Mouse (Mus musculus) hindbrain, embryonic 11.5 days (tissue): ENCODE measurements around the gene Rab3gap1. TPM values are rescaled to one million over a fixed set of nuclear protein-coding genes. Genes with fewer than 3 reads are reported as not detected.
A peak's percentile ranks its signal among the peaks of the same experiment; 100 is the strongest.

Experiments
- ATAC-seq: fragments of 200-750 bp; cut with Nextera tagmentation; 2 replicates; pipeline ENCODE4 v1.8.0; 2017; ENCODE audit warnings: mild to moderate bottlenecking, moderate TSS enrichment, moderate library complexity; ENCODE audit not compliant: low FRiP score
- DNase-seq: peaks from one replicate; pipeline ENCODE4 v3.0.0-alpha.2; 2015; ENCODE audit warnings: low spot score
- H3K27ac ChIP-seq: fragments of 300-500 bp; sonication (generic); 2 replicates; pipeline ENCODE4 v1.5.1; 2014; ENCODE audit warnings: mild to moderate bottlenecking, low read depth, low read length
- H3K27me3 ChIP-seq: fragments of 300-500 bp; sonication (generic); 2 replicates; pipeline ENCODE4 v1.6.1; 2014; ENCODE audit warnings: mild to moderate bottlenecking, low read length, moderate library complexity, mixed read lengths; ENCODE audit not compliant: control insufficient read depth, insufficient read depth
- H3K36me3 ChIP-seq: fragments of 300-500 bp; sonication (generic); 2 replicates; pipeline ENCODE4 v1.6.1; 2014; ENCODE audit warnings: mild to moderate bottlenecking, low read length, moderate library complexity, mixed read lengths; ENCODE audit not compliant: control insufficient read depth, insufficient read depth
- H3K4me1 ChIP-seq: fragments of 300-500 bp; sonication (generic); replicated peaks from 2 replicates; pipeline ENCODE4 v1.6.1; 2014; ENCODE audit warnings: low read length, mixed read lengths; ENCODE audit not compliant: control insufficient read depth, insufficient read depth
- H3K4me2 ChIP-seq: fragments of 300-500 bp; sonication (generic); replicated peaks from 2 replicates; pipeline ENCODE4 v1.6.1; 2014; ENCODE audit warnings: mild to moderate bottlenecking, low read depth, low read length
- H3K4me3 ChIP-seq: fragments of 300-500 bp; sonication (generic); 2 replicates; pipeline ENCODE4 v1.5.1; 2014; ENCODE audit warnings: low read depth, low read length
- H3K9ac ChIP-seq: fragments of 300-500 bp; sonication (generic); 2 replicates; pipeline ENCODE4 v1.6.1; 2014; ENCODE audit warnings: low read depth, low read length
- H3K9me3 ChIP-seq: fragments of 300-500 bp; sonication (generic); 2 replicates; pipeline ENCODE4 v1.6.1; 2016; ENCODE audit warnings: low read length; ENCODE audit not compliant: control insufficient read depth
- WGBS: fragments of 180-500 bp; shearing (Covaris S2); extraction: QIAGEN DNeasy Blood & Tissue Kit; methylation state at CpG from one replicate; pipeline ENCODE4 v1.1.7; 2014; 5-methylcytosine and 5-hydroxymethylcytosine counted together
- polyA plus RNA-seq: library from polyadenylated mRNA; unstranded; fragments of >200 nt; fragmentation: Nextera tagmentation; extraction: Ambion mirVana; gene quantifications from 2 replicates; pipeline ENCODE4 v1.2.1, GENCODE M21; 2014

The Rab3gap1 gene
- polyA plus RNA-seq, 1 experiment from 2014 or later = 15.3 TPM

DNA sequence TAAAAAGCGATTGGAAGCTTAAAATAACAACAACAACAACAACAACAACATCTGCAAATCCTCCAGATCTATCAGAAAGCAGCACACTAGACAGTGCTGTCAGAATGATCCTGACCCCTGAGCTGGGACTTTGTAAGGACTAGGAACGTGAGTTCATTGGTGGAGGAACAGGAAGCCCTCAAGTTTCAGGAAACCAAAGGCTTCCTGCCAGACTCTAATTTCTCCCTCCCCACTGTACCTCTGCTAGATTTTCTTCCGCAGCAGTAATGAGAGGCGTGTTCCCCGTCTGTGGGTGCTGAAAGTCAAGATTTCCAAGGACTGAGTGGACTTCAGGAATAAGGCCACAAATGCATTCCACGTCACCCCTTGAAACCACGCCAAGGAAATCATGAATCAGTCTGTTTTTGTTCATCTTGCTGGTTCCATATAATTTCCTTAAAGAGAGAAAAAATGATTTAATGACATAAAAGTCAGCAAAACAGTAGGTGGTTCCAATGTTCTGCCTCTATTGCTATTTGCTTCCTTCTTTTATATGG is 18.4 kb upstream of the Rab3gap1 start:
- Histone ChIP-seq H3K9me3 (no peaks in the 10 kb centered on the region), H3K9ac (no peak overlapping the region), H3K27ac (no peak overlapping the region), H3K27me3 (no peaks in the 10 kb centered on the region), H3K4me1 (no peaks in the 10 kb centered on the region), H3K4me3 (no peak overlapping the region), H3K36me3 (no peaks in the 10 kb centered on the region), H3K4me2 (no peak overlapping the region)
- DNase-seq (no peak), ATAC-seq (no peak)
- WGBS = 87% methylated on average over 7 of the region's 7 CpGs

DNA sequence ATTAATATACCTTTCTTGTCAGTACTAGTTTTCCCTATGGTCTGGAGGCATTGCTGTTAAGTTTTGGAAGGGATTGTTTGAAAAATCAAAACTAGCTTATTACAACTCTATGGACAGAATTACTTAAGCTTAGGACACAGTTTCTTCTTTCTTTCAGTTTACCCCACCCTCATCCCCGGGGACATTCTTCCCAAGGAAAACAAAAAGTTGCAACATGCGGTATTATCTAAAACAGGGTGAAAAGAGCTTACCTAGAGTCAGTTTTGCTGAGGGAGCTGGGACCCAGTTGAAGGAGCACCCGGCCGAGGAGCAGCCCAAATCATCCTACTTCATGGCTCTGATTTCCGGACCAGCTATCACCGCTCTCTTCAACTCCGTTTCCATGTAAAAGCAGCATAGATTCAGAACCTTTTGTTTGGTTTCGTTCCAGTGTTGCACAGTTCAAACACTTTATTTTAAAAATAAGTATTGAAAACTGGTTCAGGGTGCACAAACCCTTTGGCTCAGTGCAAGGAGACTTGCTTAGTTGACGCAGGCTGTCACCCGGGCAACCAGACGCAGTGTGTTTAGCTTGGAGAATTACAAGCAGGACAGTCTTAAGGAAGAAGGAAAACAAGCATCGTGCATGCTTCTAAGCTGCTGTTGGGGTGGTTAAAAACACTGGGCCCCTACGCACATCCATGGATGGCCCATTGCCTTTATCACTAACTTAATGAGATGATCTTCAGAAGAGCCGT is 13.9 kb upstream of the Rab3gap1 start, which contains the start of gene Map3k19:
Map3k19 (minus strand) TSS at position 546 of the 737 bp plus-strand sequence.
- Histone ChIP-seq H3K9ac (no peak within 1 kb of the TSS), H3K4me3 (no peak within 1 kb of the TSS), H3K4me1 (no peaks in the 10 kb centered on the region), H3K36me3 (no peaks in the 10 kb centered on the region), H3K4me2 (no peak within 1 kb of the TSS), H3K27me3 (no peaks in the 10 kb centered on the region), H3K9me3 (no peaks in the 10 kb centered on the region), H3K27ac (no peak within 1 kb of the TSS)
- ATAC-seq (no peak), DNase-seq (no peak)
- 76% methylated on average over 14 of the region's 14 CpGs for WGBS

DNA sequence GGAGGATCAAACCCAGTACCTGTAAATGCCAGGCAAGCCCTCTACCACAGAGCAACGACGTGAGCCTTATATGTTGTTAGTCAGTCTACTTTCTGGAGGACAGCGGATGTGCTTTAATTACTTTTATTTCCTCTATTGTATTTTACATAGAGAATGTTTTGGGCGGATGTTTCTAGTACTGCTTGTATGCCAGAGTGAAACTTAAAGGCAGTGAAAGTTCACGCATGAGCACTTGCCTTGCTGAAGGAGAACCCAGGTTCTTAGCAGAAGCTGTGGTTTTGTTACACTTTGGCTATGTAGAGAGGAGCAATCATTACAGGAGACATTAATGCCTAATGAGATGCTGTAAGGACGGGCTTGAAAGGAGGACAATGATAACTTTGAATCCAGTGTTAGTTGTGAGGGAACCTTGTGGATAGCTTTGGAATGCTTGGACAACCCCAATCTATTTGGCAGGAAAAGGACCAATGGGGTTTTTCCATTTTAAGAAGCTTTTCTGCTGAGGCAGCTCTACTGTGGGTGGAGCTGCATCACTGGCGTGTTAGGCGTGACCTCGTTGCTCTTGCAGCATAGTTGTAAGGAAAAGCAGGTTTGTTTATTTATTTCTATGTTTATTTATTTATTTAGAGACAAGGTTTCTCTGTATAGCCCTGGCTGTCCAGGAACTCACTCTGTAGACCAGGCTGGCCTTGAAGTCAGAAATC is 9.5 kb upstream of the Rab3gap1 start:
- Histone ChIP-seq H3K36me3 (no peaks in the 10 kb centered on the region), H3K4me1 (no peaks in the 10 kb centered on the region), H3K27me3 (no peaks in the 10 kb centered on the region), H3K9me3 (no peaks in the 10 kb centered on the region), H3K4me3 (no peak overlapping the region), H3K27ac (no peak overlapping the region), H3K4me2 (no peak overlapping the region), H3K9ac (no peak overlapping the region)
- no peak for DNase-seq
- WGBS = 87% methylated on average over 9 of the region's 9 CpGs
- no peak for ATAC-seq

DNA sequence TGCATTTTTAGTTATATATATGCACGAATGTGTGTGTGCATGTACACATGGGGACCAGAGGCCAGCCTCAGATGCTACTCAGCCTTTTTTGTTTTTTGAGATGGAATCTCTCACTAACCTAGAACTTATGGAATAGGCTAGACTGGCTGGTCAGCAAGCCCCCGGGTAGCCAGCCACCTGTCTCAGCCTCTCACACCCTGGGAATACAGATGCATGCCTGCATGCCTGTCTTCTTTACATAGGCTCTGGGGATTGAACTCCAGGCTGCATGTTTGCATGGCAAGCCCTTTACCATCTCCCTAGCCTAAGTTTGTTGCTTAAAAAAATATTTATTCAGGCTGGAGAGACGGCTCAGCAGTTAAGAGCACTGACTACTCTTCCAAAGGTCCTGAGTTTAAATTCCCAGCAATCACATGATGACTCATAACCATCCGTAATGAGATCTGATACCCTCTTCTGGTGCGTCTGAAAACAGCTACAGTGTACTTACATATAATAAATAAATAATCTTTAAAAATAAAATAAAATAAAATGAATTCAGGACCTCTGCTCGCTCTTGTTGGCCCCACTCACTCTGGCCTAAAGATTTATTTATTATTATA is 8.7 kb upstream of the Rab3gap1 start:
- ATAC-seq (no peak), DNase-seq (no peak)
- Histone ChIP-seq H3K36me3 (no peaks in the 10 kb centered on the region), H3K9ac (no peak overlapping the region), H3K9me3 (no peaks in the 10 kb centered on the region), H3K4me2 (no peak overlapping the region), H3K4me1 (no peaks in the 10 kb centered on the region), H3K27ac (no peak overlapping the region), H3K4me3 (no peak overlapping the region), H3K27me3 (no peaks in the 10 kb centered on the region)
- WGBS = 75% methylated on average over 6 of the region's 6 CpGs

DNA sequence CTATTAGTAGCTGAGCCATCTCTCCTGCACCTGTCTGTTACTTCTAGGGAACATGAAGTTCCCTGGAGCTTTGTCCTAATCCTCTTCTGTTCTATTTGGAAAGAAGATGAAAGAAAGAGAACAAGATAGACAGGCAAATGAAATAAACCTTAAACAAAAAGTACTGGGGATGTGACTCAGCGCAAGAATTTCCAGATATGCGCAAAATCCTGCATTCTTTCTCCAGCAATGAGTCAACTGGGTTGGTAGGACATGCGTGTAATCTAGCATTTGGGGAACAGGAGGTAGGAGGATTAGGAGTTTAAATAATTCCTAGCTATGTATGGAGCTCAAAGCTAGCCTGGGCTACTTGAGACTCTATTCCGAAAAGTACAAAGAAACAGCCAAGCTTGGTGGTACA is 8.1 kb upstream of the Rab3gap1 start:
- Histone ChIP-seq H3K4me2 (no peak overlapping the region), H3K27ac (no peak overlapping the region), H3K27me3 (no peaks in the 10 kb centered on the region), H3K4me3 (no peak overlapping the region), H3K36me3 (no peaks in the 10 kb centered on the region), H3K4me1 (no peaks in the 10 kb centered on the region), H3K9me3 (no peaks in the 10 kb centered on the region), H3K9ac (no peak overlapping the region)
- 91% methylated on average over 4 of the region's 4 CpGs for WGBS
- no peak for ATAC-seq
- no peak for DNase-seq

DNA sequence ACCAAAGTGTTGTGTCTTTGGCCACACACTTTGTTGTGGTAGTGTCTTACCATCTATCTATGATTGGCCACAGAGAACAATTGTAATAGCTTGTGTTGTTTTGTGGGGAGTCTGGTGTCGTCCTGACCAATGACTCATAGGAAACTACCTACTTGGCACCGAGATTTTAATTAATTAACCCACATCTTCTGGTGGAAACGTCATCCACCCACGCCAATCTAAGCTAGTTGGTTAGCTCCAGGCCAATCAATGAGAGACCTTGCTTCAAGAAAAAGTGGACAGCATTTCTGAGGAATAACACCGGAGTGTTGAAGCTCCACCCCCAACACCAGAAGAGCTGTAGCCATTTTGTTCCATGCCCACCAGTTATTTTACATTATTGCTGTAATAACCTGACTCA is 6.7 kb upstream of the Rab3gap1 start:
- ATAC-seq (no peak), DNase-seq (no peak)
- Histone ChIP-seq H3K4me1 (no peaks in the 10 kb centered on the region), H3K4me3 (no peak overlapping the region), H3K27ac (no peak overlapping the region), H3K4me2 (no peak overlapping the region), H3K36me3 (no peaks in the 10 kb centered on the region), H3K27me3 (no peaks in the 10 kb centered on the region), H3K9me3 (no peaks in the 10 kb centered on the region), H3K9ac (no peak overlapping the region)
- 90% methylated on average over 5 of the region's 5 CpGs for WGBS

DNA sequence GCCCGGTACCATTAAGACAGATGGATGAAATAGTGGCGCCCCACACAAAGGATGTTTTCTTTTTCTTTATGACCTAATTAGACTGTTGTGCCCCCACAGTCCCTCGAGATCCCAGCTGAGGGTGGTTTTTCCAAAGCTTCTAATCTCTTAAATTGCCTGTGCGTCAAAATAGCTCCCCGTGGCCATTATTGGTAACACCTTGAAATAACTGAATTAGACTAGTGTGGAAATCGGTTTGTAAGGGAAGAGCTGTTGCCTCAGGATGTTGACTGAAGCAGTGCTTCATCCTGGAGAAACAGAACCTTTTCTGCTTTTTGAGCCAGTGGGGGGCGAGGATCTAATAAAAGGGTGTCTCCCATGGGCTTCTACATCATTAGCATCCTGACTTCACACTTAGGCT is 4.8 kb upstream of the Rab3gap1 start:
- 69% methylated on average over 7 of the region's 7 CpGs for WGBS
- Histone ChIP-seq H3K4me1 (no peaks in the 10 kb centered on the region), H3K4me3 (no peak overlapping the region), H3K4me2 (no peak overlapping the region), H3K27me3 (no peaks in the 10 kb centered on the region), H3K27ac (no peak overlapping the region), H3K9ac (no peak overlapping the region), H3K9me3 (no peaks in the 10 kb centered on the region), H3K36me3 (no peaks in the 10 kb centered on the region)
- DNase-seq (no peak), ATAC-seq (no peak)

DNA sequence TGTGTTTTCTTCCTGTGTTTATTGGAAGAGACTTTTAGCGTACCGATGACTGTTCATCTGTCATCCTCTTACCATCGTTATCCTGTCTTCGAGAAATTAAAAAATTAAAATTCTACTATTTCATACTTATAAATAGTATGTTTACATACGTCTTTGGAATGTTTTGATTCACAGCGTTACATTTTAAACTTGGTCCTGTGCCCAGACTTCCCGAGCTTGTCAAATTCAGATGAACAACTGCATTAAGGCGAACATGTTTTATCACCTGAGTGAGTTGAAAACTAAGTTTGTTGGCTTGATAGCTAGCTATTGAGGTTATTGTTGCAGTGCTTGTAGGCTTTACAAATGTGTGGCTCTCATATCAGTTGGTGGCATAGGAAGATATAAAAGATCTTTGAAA is 703 bp downstream of the Rab3gap1 start:
- 50% methylated on average over 8 of the region's 8 CpGs for WGBS
- no peak for DNase-seq
- H3K27ac ChIP-seq = no peak overlapping the region

More for the DNA sequence above, 703 bp downstream of the Rab3gap1 start:
- Histone ChIP-seq H3K4me1 (no peaks in the 10 kb centered on the region), H3K9ac (peak overlapping the region; percentile 56), H3K9me3 (no peaks in the 10 kb centered on the region), H3K4me2 (peak overlapping the region; percentile 58), H3K27me3 (no peaks in the 10 kb centered on the region), H3K36me3 (0 out of 2 replicates have a peak, but pooled peaks cover 1% of the 10 kb centered on the region), H3K4me3 (peak overlapping the region; percentile 53)
- no peak for ATAC-seq
